Mouse (Mus musculus) embryonic facial prominence, embryonic 13.5 days (tissue): ENCODE measurements around the gene St6gal1. TPM values are rescaled to one million over a fixed set of nuclear protein-coding genes. Genes with fewer than 3 reads are reported as not detected.

Source experiments
- ATAC-seq: fragments of 200-750 bp; cut with Nextera tagmentation; 2 replicates; pipeline ENCODE4 v1.8.0; 2017; ENCODE audit warnings: low read depth; ENCODE audit not compliant: insufficient number of reproducible peaks, insufficient read depth, low FRiP score, low TSS enrichment
- H3K27ac ChIP-seq: fragments of 300-500 bp; sonication (generic); 2 replicates; pipeline ENCODE4 v1.5.1; 2015; ENCODE audit warnings: moderate library complexity, mild to moderate bottlenecking, inconsistent platforms
- H3K27me3 ChIP-seq: fragments of 300-500 bp; sonication (generic); 2 replicates; pipeline ENCODE4 v1.6.1; 2015; ENCODE audit warnings: mild to moderate bottlenecking, inconsistent platforms
- H3K36me3 ChIP-seq: fragments of 300-500 bp; sonication (generic); 2 replicates; pipeline ENCODE4 v1.6.1; 2015; ENCODE audit warnings: mild to moderate bottlenecking, inconsistent platforms
- H3K4me1 ChIP-seq: fragments of 300-500 bp; sonication (generic); 2 replicates; pipeline ENCODE4 v1.6.1; 2015; ENCODE audit warnings: inconsistent platforms
- H3K4me2 ChIP-seq: fragments of 300-500 bp; sonication (generic); 2 replicates; pipeline ENCODE4 v1.6.1; 2015; ENCODE audit warnings: moderate library complexity, mild to moderate bottlenecking, inconsistent platforms
- H3K4me3 ChIP-seq: fragments of 300-500 bp; sonication (generic); 2 replicates; pipeline ENCODE4 v1.5.1; 2015; ENCODE audit warnings: mild to moderate bottlenecking, inconsistent platforms
- H3K9ac ChIP-seq: fragments of 300-500 bp; sonication (generic); 2 replicates; pipeline ENCODE4 v1.6.1; 2015; ENCODE audit warnings: mild to moderate bottlenecking, inconsistent platforms
- H3K9me3 ChIP-seq: fragments of 300-500 bp; sonication (generic); 2 replicates; pipeline ENCODE4 v1.6.1; 2016; ENCODE audit warnings: inconsistent platforms
- WGBS: fragments of 180-500 bp; shearing (Covaris S2); methylation state at CpG from one replicate; pipeline ENCODE4 v1.1.7; 2015; ENCODE audit warnings: mixed read lengths; 5-methylcytosine and 5-hydroxymethylcytosine counted together
- polyA plus RNA-seq: library from polyadenylated mRNA; unstranded; fragments of >200 nt; fragmentation: Nextera tagmentation; extraction: Ambion mirVana; gene quantifications from 2 replicates; pipeline ENCODE4 v1.2.1, GENCODE M21; 2015

Gene St6gal1
- polyA plus RNA-seq, 1 experiment from 2014 or later = 19.6 TPM

- Histone ChIP-seq H3K4me1 (no peaks in the 10 kb centered on the region), H3K27me3 (no peaks in the 10 kb centered on the region), H3K27ac (no peak overlapping the region), H3K36me3 (0 out of 2 replicates have a peak, but pooled peaks cover 2% of the 10 kb centered on the region), H3K9me3 (no peaks in the 10 kb centered on the region), H3K4me2 (no peak overlapping the region), H3K4me3 (no peak overlapping the region), H3K9ac (no peak overlapping the region)
- WGBS = 90% methylated on average over 9 of the region's 9 CpGs
- no peak for ATAC-seq
Observed at GRCm38 (mm10) chr16:23290171-23290570, 65.6 kb downstream of the St6gal1 start.

- H3K27ac ChIP-seq = no peak overlapping the region
- no peak overlapping the region for H3K4me2 ChIP-seq
- H3K36me3 ChIP-seq = 0 out of 2 replicates have a peak, but pooled peaks cover 5% of the 10 kb centered on the region
- 72% methylated on average over 5 of the region's 5 CpGs for WGBS
- no peaks in the 10 kb centered on the region for H3K27me3 ChIP-seq
- no peaks in the 10 kb centered on the region for H3K4me1 ChIP-seq
- H3K4me3 ChIP-seq = no peak overlapping the region
- no peak for ATAC-seq
- no peak overlapping the region for H3K9ac ChIP-seq
- H3K9me3 ChIP-seq = no peaks in the 10 kb centered on the region
Observed at GRCm38 (mm10) chr16:23291521-23291920, 67.0 kb downstream of the St6gal1 start.

GRCm38 (mm10) chr16:23294236-23294635, 69.7 kb downstream of the St6gal1 start:
- H3K4me2 ChIP-seq = no peak overlapping the region
- no peak for ATAC-seq
- no peaks in the 10 kb centered on the region for H3K9me3 ChIP-seq
- H3K27me3 ChIP-seq = no peaks in the 10 kb centered on the region
- no peak overlapping the region for H3K9ac ChIP-seq
- H3K4me1 ChIP-seq = no peaks in the 10 kb centered on the region
- no peak overlapping the region for H3K27ac ChIP-seq
- WGBS = 46% methylated on average over 3 of the region's 3 CpGs
- 0 out of 2 replicates have a peak, but pooled peaks cover 5% of the 10 kb centered on the region for H3K36me3 ChIP-seq
- no peak overlapping the region for H3K4me3 ChIP-seq

GRCm38 (mm10) chr16:23294747-23295146, 70.2 kb downstream of the St6gal1 start:
- no peak overlapping the region for H3K9ac ChIP-seq
- no peak for ATAC-seq

GRCm38 (mm10) chr16:23295720-23296119, 71.2 kb downstream of the St6gal1 start:
- H3K4me2 ChIP-seq = no peak overlapping the region
- no peak for ATAC-seq
- H3K27ac ChIP-seq = no peak overlapping the region
- H3K36me3 ChIP-seq = 0 out of 2 replicates have a peak, but pooled peaks cover 3% of the 10 kb centered on the region
- H3K27me3 ChIP-seq = no peaks in the 10 kb centered on the region
- 63% methylated on average over 5 of the region's 5 CpGs for WGBS
- no peak overlapping the region for H3K9ac ChIP-seq
- H3K9me3 ChIP-seq = no peaks in the 10 kb centered on the region
- H3K4me3 ChIP-seq = no peak overlapping the region
- no peaks in the 10 kb centered on the region for H3K4me1 ChIP-seq

More at GRCm38 (mm10) chr16:23294747-23295146, 70.2 kb downstream of the St6gal1 start:
- no peak overlapping the region for H3K27ac ChIP-seq
- H3K4me1 ChIP-seq = no peaks in the 10 kb centered on the region
- WGBS = 90% methylated on average over 6 of the region's 6 CpGs
- H3K36me3 ChIP-seq = 0 out of 2 replicates have a peak, but pooled peaks cover 5% of the 10 kb centered on the region
- no peak overlapping the region for H3K4me3 ChIP-seq
- no peaks in the 10 kb centered on the region for H3K27me3 ChIP-seq
- H3K4me2 ChIP-seq = no peak overlapping the region
- no peaks in the 10 kb centered on the region for H3K9me3 ChIP-seq

- no peak overlapping the region for H3K9ac ChIP-seq
- no peaks in the 10 kb centered on the region for H3K9me3 ChIP-seq
- H3K27me3 ChIP-seq = no peaks in the 10 kb centered on the region
- ATAC-seq = no peak
- H3K27ac ChIP-seq = no peak overlapping the region
- H3K36me3 ChIP-seq = 0 out of 2 replicates have a peak, but pooled peaks cover 3% of the 10 kb centered on the region
- no peak overlapping the region for H3K4me2 ChIP-seq
- no peak overlapping the region for H3K4me3 ChIP-seq
- 89% methylated on average over 3 of the region's 3 CpGs for WGBS
- H3K4me1 ChIP-seq = no peaks in the 10 kb centered on the region
Observed at GRCm38 (mm10) chr16:23296721-23297120, 72.2 kb downstream of the St6gal1 start.

GRCm38 (mm10) chr16:23298441-23298840, 73.9 kb downstream of the St6gal1 start:
- no peaks in the 10 kb centered on the region for H3K27me3 ChIP-seq
- WGBS = 89% methylated on average over 3 of the region's 3 CpGs

GRCm38 (mm10) chr16:23298911-23299310, 74.4 kb downstream of the St6gal1 start:
- Histone ChIP-seq H3K4me1 (no peaks in the 10 kb centered on the region), H3K36me3 (0 out of 2 replicates have a peak, but pooled peaks cover 3% of the 10 kb centered on the region), H3K9ac (no peak overlapping the region), H3K4me2 (no peak overlapping the region), H3K9me3 (no peaks in the 10 kb centered on the region), H3K27me3 (no peaks in the 10 kb centered on the region), H3K27ac (no peak overlapping the region), H3K4me3 (no peak overlapping the region)
- WGBS = 91% methylated on average over 3 of the region's 3 CpGs
- no peak for ATAC-seq

More at GRCm38 (mm10) chr16:23298441-23298840, 73.9 kb downstream of the St6gal1 start:
- Histone ChIP-seq H3K9ac (no peak overlapping the region), H3K4me3 (no peak overlapping the region), H3K4me2 (no peak overlapping the region), H3K27ac (no peak overlapping the region), H3K36me3 (0 out of 2 replicates have a peak, but pooled peaks cover 3% of the 10 kb centered on the region), H3K9me3 (no peaks in the 10 kb centered on the region), H3K4me1 (no peaks in the 10 kb centered on the region)
- no peak for ATAC-seq

GRCm38 (mm10) chr16:23299904-23300740, 75.6 kb downstream of the St6gal1 start:
- no peaks in the 10 kb centered on the region for H3K4me1 ChIP-seq
- H3K27me3 ChIP-seq = no peaks in the 10 kb centered on the region
- 0 out of 2 replicates have a peak, but pooled peaks cover 3% of the 10 kb centered on the region for H3K36me3 ChIP-seq
- WGBS = 73% methylated on average over 7 of the region's 7 CpGs
- H3K4me2 ChIP-seq = no peak overlapping the region
- H3K4me3 ChIP-seq = no peak overlapping the region
- ATAC-seq = no peak
- H3K27ac ChIP-seq = no peak overlapping the region
- H3K9ac ChIP-seq = no peak overlapping the region
- H3K9me3 ChIP-seq = no peaks in the 10 kb centered on the region

GRCm38 (mm10) chr16:23301762-23302161, 77.2 kb downstream of the St6gal1 start:
- Histone ChIP-seq H3K4me3 (no peak overlapping the region), H3K4me1 (no peaks in the 10 kb centered on the region), H3K9me3 (no peaks in the 10 kb centered on the region), H3K27me3 (no peaks in the 10 kb centered on the region), H3K27ac (no peak overlapping the region), H3K4me2 (no peak overlapping the region), H3K9ac (no peak overlapping the region), H3K36me3 (no peaks in the 10 kb centered on the region)
- ATAC-seq = no peak
- WGBS = 91% methylated on average over 7 of the region's 7 CpGs

- Histone ChIP-seq H3K27me3 (no peaks in the 10 kb centered on the region), H3K9ac (no peak overlapping the region), H3K4me1 (no peaks in the 10 kb centered on the region), H3K4me2 (no peak overlapping the region), H3K9me3 (no peaks in the 10 kb centered on the region), H3K4me3 (no peak overlapping the region), H3K27ac (no peak overlapping the region), H3K36me3 (no peaks in the 10 kb centered on the region)
- 74% methylated on average over 10 of the region's 10 CpGs for WGBS
- ATAC-seq = no peak
Observed at GRCm38 (mm10) chr16:23305830-23306623, 81.5 kb downstream of the St6gal1 start.
